Mouse (Mus musculus) ES-E14 (cell line): Measurements from ENCODE around the gene Adgrf1.

ENCODE experiments used
- HCFC1 ChIP-seq: IDR thresholded peaks from 2 replicates; pipeline ENCODE4 v1.6.1; 2012; ENCODE audit warnings: low read length, inconsistent platforms, borderline replicate concordance; ENCODE audit not compliant: insufficient read depth
- ZC3H11A ChIP-seq: IDR thresholded peaks from 2 replicates; pipeline ENCODE4 v1.6.1; 2012; ENCODE audit warnings: low read depth, mild to moderate bottlenecking, inconsistent platforms, low read length, borderline replicate concordance
- ZNF384 ChIP-seq: IDR thresholded peaks from 2 replicates; pipeline ENCODE4 v1.6.1; 2012; ENCODE audit warnings: low read depth, low read length, inconsistent platforms

- TF ChIP-seq HCFC1 (no peak), ZNF384 (no peak), ZC3H11A (no peak)
These were observed 62.6 kb downstream of the Adgrf1 start for GRCm38 (mm10) chr17:43332686-43333085.
